Mouse (Mus musculus): Measurements from ENCODE around the gene Csde1. TPM values are rescaled to one million over a fixed set of nuclear protein-coding genes. Genes with fewer than 3 reads are reported as not detected.

Gene Csde1
- polyA plus RNA-seq, 1 experiment from 2014 or later: 302 TPM

GRCm38 (mm10) chr3:103040861-103041379 is 20.7 kb downstream of the Csde1 start:
- Histone ChIP-seq H3K36me3 (ENCODE audit: control insufficient read depth, insufficient read depth) (peaks cover 38% of the 10 kb centered on the region), H3K4me2 (ENCODE audit: low read depth, low read length) (no peak overlapping the region), H3K9ac (ENCODE audit: low read length) (no peak overlapping the region), H3K4me1 (ENCODE audit: control insufficient read depth, insufficient read depth, low read length) (no peaks in the 10 kb centered on the region), H3K4me3 (ENCODE audit: low read length) (no peak overlapping the region), H3K27me3 (ENCODE audit: control insufficient read depth, insufficient read depth, low read length) (no peaks in the 10 kb centered on the region), H3K27ac (ENCODE audit: low read length) (no peak overlapping the region), H3K9me3 (replicated peaks; ENCODE audit: control insufficient read depth, low read length) (no peaks in the 10 kb centered on the region)
- WGBS: 83% methylated on average over 1 of the region's 1 CpGs
- ATAC-seq (replicated peaks; ENCODE audit: extremely low read depth, insufficient read depth, low FRiP score): no peak

- Histone ChIP-seq H3K4me1 (ENCODE audit: control insufficient read depth, insufficient read depth, low read length) (peaks cover 8% of the 10 kb centered on the region; the same call in 1 of the 2 replicates), H3K4me3 (ENCODE audit: low read length) (no peak overlapping the region), H3K27ac (ENCODE audit: low read length) (no peak overlapping the region), H3K36me3 (ENCODE audit: control insufficient read depth, insufficient read depth) (peaks cover 47% of the 10 kb centered on the region), H3K27me3 (ENCODE audit: control insufficient read depth, insufficient read depth, low read length) (no peaks in the 10 kb centered on the region), H3K4me2 (ENCODE audit: low read depth, low read length) (no peak overlapping the region), H3K9me3 (replicated peaks; ENCODE audit: control insufficient read depth, low read length) (no peaks in the 10 kb centered on the region), H3K9ac (ENCODE audit: low read length) (no peak overlapping the region)
- ATAC-seq (replicated peaks; ENCODE audit: extremely low read depth, insufficient read depth, low FRiP score): no peak
- WGBS: 85% methylated on average over 5 of the region's 5 CpGs
Measured at GRCm38 (mm10) chr3:103056016-103056595, 35.9 kb downstream of the Csde1 start.

DNA sequence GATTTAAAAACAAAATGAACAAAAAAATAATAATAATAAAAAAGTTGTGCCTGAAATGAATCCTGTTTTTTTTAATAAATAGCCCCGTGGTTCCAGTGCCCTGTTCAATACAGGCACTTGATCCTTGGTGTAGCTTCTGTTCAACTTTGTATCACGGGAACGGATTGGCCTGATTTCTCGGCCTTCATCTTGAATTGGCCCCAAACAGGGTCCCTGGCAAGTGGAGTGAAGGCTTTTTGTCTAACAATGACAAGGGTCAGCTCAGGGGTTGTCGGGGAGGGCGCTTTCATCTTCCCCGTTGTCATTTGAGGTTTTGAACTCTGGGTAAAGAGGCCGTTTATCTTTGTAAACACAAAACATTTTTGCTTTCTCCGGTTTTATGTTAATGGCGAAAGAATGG is 37.5 kb downstream of the Csde1 start:
- Histone ChIP-seq H3K27ac (ENCODE audit: low read length) (peak overlapping the region; percentile 70), H3K4me3 (ENCODE audit: low read length) (peak overlapping the region; percentile 78), H3K9me3 (replicated peaks; ENCODE audit: control insufficient read depth, low read length) (no peaks in the 10 kb centered on the region), H3K9ac (ENCODE audit: low read length) (peak overlapping the region; percentile 70), H3K4me2 (ENCODE audit: low read depth, low read length) (peak overlapping the region; percentile 71), H3K4me1 (ENCODE audit: control insufficient read depth, insufficient read depth, low read length) (peaks cover 8% of the 10 kb centered on the region; the same call in 1 of the 2 replicates), H3K27me3 (ENCODE audit: control insufficient read depth, insufficient read depth, low read length) (no peaks in the 10 kb centered on the region), H3K36me3 (ENCODE audit: control insufficient read depth, insufficient read depth) (peaks cover 50% of the 10 kb centered on the region)
- peak; percentile 39; the same call in 1 of the 2 replicates for ATAC-seq (replicated peaks; ENCODE audit: extremely low read depth, insufficient read depth, low FRiP score)
- WGBS: 5% methylated on average over 10 of the region's 10 CpGs

DNA sequence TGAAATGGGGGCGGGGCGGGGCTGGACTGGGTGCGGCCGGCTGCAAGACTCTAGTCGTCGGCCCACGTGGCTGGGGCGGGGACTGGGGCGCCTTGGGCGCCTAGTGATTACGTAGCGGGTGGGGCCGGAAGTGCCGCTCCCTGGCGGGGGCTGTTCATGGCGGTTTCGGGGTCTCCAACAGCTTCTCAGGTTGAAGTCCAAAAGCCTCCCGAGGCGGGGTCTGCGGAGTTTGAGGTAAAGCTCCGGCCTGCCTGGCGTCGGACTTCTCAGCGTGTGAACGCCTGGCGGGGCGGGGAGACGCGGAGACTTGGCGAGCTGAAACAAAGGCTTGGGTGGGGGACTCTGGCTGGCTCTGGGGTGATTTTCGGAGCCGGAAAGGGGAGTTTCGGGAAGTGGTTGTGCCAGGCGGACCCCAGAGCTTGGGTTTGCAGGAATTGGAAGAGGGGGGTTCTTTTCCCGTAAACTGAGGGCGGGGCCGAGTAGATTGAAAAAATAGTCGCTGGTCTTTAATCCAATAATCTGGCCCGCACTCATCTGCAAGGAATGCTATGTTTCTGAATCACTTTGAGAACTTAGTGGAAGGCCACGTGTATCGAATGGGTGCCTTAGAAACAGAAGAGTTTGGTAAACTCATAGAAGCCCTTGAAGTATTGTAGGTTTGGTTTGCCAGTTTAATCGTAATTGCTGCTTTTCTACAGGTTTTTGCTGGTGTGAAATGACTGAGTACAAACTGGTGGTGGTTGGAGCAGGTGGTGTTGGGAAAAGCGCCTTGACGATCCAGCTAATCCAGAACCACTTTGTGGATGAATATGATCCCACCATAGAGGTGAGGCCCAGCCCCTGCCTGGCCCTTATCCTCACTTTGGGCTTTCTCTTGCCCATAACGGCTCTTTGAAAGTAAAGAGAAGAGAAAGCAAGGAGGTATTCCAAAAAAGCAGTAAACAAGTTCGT is 38.3 kb downstream of the Csde1 start, which contains the start of gene Nras:
TSS of gene Nras (plus strand) at position 79 of the 951 bp plus-strand sequence.
- peak within 1 kb of the TSS; percentile 78 for H3K4me3 ChIP-seq (ENCODE audit: low read length)
- peak within 1 kb of the TSS; percentile 86 for H3K9ac ChIP-seq (ENCODE audit: low read length)
- peak within 1 kb of the TSS; percentile 92 for H3K27ac ChIP-seq (ENCODE audit: low read length)
- no peaks in the 10 kb centered on the region for H3K27me3 ChIP-seq (ENCODE audit: control insufficient read depth, insufficient read depth, low read length)
- peaks cover 55% of the 10 kb centered on the region for H3K36me3 ChIP-seq (ENCODE audit: control insufficient read depth, insufficient read depth)
- H3K4me1 ChIP-seq (ENCODE audit: control insufficient read depth, insufficient read depth, low read length): peaks cover 8% of the 10 kb centered on the region; the same call in 1 of the 2 replicates
- peak; percentile 98 for ATAC-seq (replicated peaks; ENCODE audit: extremely low read depth, insufficient read depth, low FRiP score)
- H3K9me3 ChIP-seq (replicated peaks; ENCODE audit: control insufficient read depth, low read length): no peaks in the 10 kb centered on the region
- H3K4me2 ChIP-seq (ENCODE audit: low read depth, low read length): peak within 1 kb of the TSS; percentile 71
- 2% methylated on average over 46 of the region's 46 CpGs for WGBS

DNA sequence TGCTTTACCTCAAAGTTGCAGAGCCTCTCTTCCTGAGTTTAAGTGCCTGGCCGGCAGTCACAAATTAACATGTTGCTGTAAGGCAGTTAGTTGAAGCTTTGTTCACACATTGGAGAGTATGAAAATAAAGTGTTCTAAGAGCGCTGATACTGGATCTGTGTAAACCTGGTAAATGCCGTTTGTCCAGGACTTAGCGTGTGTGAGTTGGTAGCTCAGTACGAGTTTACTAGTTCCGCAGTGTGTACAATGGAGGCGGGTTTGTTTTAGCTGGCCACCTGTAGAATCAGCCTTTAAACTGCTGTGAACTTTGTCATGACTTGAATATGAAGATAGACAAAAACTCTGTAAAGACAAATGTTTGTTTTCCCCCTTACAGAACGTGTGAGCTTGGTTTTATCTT is 46.7 kb downstream of the Csde1 start:
- ATAC-seq (replicated peaks; ENCODE audit: extremely low read depth, insufficient read depth, low FRiP score): no peak
- Histone ChIP-seq H3K4me3 (ENCODE audit: low read length) (no peak overlapping the region), H3K9me3 (replicated peaks; ENCODE audit: control insufficient read depth, low read length) (no peaks in the 10 kb centered on the region), H3K27me3 (ENCODE audit: control insufficient read depth, insufficient read depth, low read length) (no peaks in the 10 kb centered on the region), H3K4me1 (ENCODE audit: control insufficient read depth, insufficient read depth, low read length) (no peaks in the 10 kb centered on the region), H3K9ac (ENCODE audit: low read length) (no peak overlapping the region), H3K27ac (ENCODE audit: low read length) (no peak overlapping the region), H3K4me2 (ENCODE audit: low read depth, low read length) (no peak overlapping the region), H3K36me3 (ENCODE audit: control insufficient read depth, insufficient read depth) (peaks cover 57% of the 10 kb centered on the region)
- WGBS: 89% methylated on average over 8 of the region's 8 CpGs

DNA sequence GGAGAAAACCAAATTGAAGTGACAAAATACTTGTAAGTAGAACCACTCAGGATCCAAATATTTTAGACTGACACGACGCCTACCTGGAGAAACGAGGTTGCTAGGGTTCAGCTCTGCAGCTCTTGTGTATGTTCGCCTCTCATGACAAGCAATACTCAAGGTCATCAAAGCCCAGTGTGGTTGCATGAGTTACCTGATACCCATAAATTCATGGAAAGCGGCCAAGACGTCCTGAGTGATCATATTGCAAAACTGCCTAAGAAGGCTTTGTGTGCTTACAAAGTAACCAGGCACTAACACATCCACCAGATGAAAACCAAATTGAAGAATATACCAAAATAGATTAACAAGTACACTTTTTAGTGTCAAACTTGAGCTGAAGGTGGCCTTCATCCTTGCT is 48.7 kb downstream of the Csde1 start:
- H3K27me3 ChIP-seq (ENCODE audit: control insufficient read depth, insufficient read depth, low read length): no peaks in the 10 kb centered on the region
- ATAC-seq (replicated peaks; ENCODE audit: extremely low read depth, insufficient read depth, low FRiP score): no peak

DNA sequence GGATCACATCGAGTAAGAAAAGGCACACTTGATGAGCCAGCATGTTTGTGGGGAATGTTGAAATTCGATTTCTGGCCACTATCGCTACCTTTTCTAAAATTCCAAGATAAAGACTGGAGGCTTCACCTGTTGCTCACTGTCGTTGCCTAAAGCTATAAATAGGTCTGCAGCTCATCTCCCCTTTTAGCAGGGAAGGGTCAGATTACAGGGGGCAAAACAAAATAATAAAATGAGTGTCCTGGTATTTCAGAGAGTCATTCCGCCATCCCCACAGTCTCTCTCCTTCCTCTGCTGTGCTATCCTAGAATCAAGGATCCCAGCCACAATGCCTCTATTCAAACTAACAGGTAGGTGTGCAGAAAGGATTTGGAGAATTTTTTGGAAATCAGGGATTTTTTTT is 53.5 kb downstream of the Csde1 start, which contains the start of gene Ampd1:
TSS of gene Ampd1 (plus strand) at position 244 of the 400 bp plus-strand sequence.
- H3K4me1 ChIP-seq (ENCODE audit: control insufficient read depth, insufficient read depth, low read length): no peaks in the 10 kb centered on the region
- no peak within 1 kb of the TSS for H3K27ac ChIP-seq (ENCODE audit: low read length)
- WGBS: 44% methylated on average over 5 of the region's 5 CpGs
- no peaks in the 10 kb centered on the region for H3K9me3 ChIP-seq (replicated peaks; ENCODE audit: control insufficient read depth, low read length)
- no peaks in the 10 kb centered on the region for H3K27me3 ChIP-seq (ENCODE audit: control insufficient read depth, insufficient read depth, low read length)
- peaks cover 7% of the 10 kb centered on the region for H3K36me3 ChIP-seq (ENCODE audit: control insufficient read depth, insufficient read depth)
- H3K4me2 ChIP-seq (ENCODE audit: low read depth, low read length): no peak within 1 kb of the TSS
- ATAC-seq (replicated peaks; ENCODE audit: extremely low read depth, insufficient read depth, low FRiP score): no peak
- H3K9ac ChIP-seq (ENCODE audit: low read length): no peak within 1 kb of the TSS
- no peak within 1 kb of the TSS for H3K4me3 ChIP-seq (ENCODE audit: low read length)

More for the DNA sequence above, 48.7 kb downstream of the Csde1 start:
- no peak overlapping the region for H3K9ac ChIP-seq (ENCODE audit: low read length)
- no peak overlapping the region for H3K27ac ChIP-seq (ENCODE audit: low read length)
- no peaks in the 10 kb centered on the region for H3K4me1 ChIP-seq (ENCODE audit: control insufficient read depth, insufficient read depth, low read length)
- no peaks in the 10 kb centered on the region for H3K9me3 ChIP-seq (replicated peaks; ENCODE audit: control insufficient read depth, low read length)
- H3K36me3 ChIP-seq (ENCODE audit: control insufficient read depth, insufficient read depth): peaks cover 38% of the 10 kb centered on the region
- WGBS: 91% methylated on average over 6 of the region's 6 CpGs
- no peak overlapping the region for H3K4me3 ChIP-seq (ENCODE audit: low read length)
- H3K4me2 ChIP-seq (ENCODE audit: low read depth, low read length): no peak overlapping the region

DNA sequence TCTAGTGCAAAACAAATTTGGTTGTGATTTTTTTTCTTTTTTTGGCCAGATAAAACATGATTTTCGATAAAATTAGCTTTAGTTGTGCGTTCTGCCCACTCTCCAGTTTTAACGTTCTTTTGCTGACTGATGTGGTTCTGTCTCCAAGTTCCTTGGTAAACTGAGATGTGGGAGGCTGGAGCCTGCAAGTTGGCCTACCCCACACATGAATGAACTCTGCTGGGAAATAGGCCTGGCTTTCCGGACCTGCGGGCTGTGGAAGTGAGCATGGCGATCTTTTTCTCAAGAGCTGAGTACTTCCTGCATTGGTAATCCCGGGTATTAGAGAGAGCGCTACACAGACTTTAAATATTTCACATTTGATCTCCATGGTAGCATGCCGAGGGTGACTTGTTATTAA is 55.6 kb downstream of the Csde1 start:
- no peak overlapping the region for H3K4me3 ChIP-seq (ENCODE audit: low read length)
- no peaks in the 10 kb centered on the region for H3K4me1 ChIP-seq (ENCODE audit: control insufficient read depth, insufficient read depth, low read length)
- H3K27ac ChIP-seq (ENCODE audit: low read length): no peak overlapping the region
- no peak overlapping the region for H3K9ac ChIP-seq (ENCODE audit: low read length)
- no peaks in the 10 kb centered on the region for H3K36me3 ChIP-seq (ENCODE audit: control insufficient read depth, insufficient read depth)
- no peaks in the 10 kb centered on the region for H3K27me3 ChIP-seq (ENCODE audit: control insufficient read depth, insufficient read depth, low read length)
- H3K9me3 ChIP-seq (replicated peaks; ENCODE audit: control insufficient read depth, low read length): no peaks in the 10 kb centered on the region
- ATAC-seq (replicated peaks; ENCODE audit: extremely low read depth, insufficient read depth, low FRiP score): no peak
- H3K4me2 ChIP-seq (ENCODE audit: low read depth, low read length): no peak overlapping the region
- WGBS: 86% methylated on average over 9 of the region's 9 CpGs

- Histone ChIP-seq H3K27me3 (ENCODE audit: control insufficient read depth, insufficient read depth, low read length) (no peaks in the 10 kb centered on the region), H3K4me1 (ENCODE audit: control insufficient read depth, insufficient read depth, low read length) (no peaks in the 10 kb centered on the region), H3K4me2 (ENCODE audit: low read depth, low read length) (no peak overlapping the region), H3K27ac (ENCODE audit: low read length) (no peak overlapping the region), H3K9me3 (replicated peaks; ENCODE audit: control insufficient read depth, low read length) (no peaks in the 10 kb centered on the region), H3K9ac (ENCODE audit: low read length) (no peak overlapping the region), H3K4me3 (ENCODE audit: low read length) (no peak overlapping the region), H3K36me3 (ENCODE audit: control insufficient read depth, insufficient read depth) (no peaks in the 10 kb centered on the region)
- ATAC-seq (replicated peaks; ENCODE audit: extremely low read depth, insufficient read depth, low FRiP score): no peak
- whole genome bisulfite sequencing: 82% methylated on average over 9 of the region's 9 CpGs
Measured at GRCm38 (mm10) chr3:103076476-103076875, 56.2 kb downstream of the Csde1 start.
